Mouse (Mus musculus): ENCODE data around the gene Sirt1. TPM values are rescaled to one million over a fixed set of nuclear protein-coding genes. Genes with fewer than 3 reads are reported as not detected.

Gene Sirt1
- total and polyA plus RNA-seq, 3 experiments, result 11.5 to 24.7 (median 17.4) TPM

DNA sequence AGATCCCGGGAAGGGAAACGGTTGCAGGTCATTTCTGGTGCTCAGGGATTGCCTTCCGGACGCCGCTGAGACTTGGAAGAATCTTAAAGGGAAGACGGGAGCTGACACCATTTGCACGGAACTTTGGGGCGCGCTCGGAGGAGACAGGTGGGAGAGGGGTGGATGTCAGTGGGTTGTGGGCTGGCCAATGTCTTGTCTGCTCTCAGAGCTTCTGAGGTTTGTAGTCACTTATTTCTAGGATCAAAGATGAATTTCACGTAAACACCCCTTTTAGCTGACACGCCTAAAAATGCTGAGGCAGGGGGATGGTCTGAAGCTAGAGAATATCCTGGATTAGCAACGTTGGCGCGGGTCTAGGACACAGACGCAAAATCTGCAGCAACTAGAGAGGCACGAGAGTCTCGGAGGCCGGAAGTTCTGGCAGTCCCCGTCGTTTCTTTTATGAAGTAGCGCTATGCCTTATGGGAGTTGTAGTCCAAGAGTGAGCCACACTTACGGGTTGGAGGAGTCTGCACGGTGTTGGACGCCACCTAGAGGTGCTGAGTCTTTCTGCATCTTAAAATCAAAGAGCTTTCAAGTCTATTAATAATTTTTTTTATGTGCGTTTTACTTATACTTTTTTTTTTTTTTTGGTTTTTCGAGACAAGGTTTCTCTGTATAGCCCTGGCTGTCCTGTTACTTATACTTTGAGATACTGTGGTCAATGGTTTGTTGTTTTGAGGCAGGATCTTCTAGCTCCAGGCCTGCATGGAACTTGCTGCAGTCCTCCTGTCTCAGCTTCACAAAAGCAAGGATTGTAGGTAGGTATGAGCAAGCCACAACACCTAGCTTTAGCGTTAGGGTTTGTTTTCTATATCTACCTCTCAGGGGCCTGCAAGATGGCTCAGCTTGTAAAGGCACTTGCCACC is 1.1 kb upstream of the Sirt1 start, which contains the start of gene Dnajc12 (continued):
- no peak for TF ChIP-seq ETS1 (conservative IDR thresholded peaks at IDR 0.05; ENCODE audit: low read depth, low read length)

DNA sequence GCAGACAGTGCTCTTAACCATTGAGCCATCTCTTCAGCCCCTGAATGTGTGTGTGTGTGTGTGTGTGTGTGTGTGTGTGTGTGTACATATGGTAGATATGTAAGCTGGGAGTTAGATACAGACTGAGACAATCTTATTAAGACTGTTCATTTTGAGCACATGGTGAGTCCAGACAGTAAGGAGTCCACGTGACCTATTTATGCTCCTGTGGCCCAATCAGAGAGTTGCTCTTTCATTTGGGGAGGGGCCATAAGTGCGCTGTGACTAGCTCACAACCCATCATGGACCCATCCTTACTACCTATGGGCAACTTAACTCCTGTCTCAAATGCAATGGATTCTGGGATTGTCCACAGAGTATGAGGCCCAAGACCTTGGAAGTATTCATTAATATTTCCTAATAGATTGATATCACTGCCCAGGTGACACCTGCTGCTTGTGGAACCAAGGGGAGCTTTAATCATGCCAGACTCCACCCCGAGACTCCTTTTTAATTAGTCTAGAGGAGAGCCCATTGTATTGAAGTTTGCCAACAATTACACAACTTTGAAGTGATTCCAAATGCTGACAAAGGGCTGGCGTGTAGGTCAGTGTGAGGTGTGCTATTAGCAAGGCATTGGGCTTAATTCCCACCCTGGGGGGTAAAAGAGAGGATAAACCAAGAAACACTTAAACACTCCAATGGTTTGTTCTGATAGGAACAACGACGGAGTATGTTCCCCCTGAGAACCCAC is 2.4 kb downstream of the Sirt1 start:
- Histone ChIP-seq H3K27ac (ENCODE audit: insufficient read depth, low read depth) (no peak overlapping the region), H3K27me3 (replicated peaks) (no peaks in the 10 kb centered on the region), H3K4me3 (replicated peaks in 1 of 3; ENCODE audit: low read depth in 2 of 3, low read length in 2 of 3, poor library complexity in 1 of 3) (no peak overlapping the region), H3K9ac (ENCODE audit: insufficient read depth, low read depth) (no peak overlapping the region), H3K79me2 (replicated peaks; ENCODE audit: control insufficient read depth, extremely low read depth, insufficient read depth, poor library complexity, severe bottlenecking) (no peaks in the 10 kb centered on the region), H3K4me2 (ENCODE audit: insufficient read depth, low read depth, poor library complexity, severe bottlenecking) (no peak overlapping the region), H3K9me3 (replicated peaks; ENCODE audit: low read length) (no peaks in the 10 kb centered on the region), H3K4me1 (ENCODE audit: control insufficient read depth in 1 of 2, insufficient read depth in 2 of 2) (peaks cover 3 to 9% of the 10 kb centered on the region in 2 experiments; a peak in 3 of 4 replicates), H3K36me3 (replicated peaks in 1 of 2; ENCODE audit: control insufficient read depth in 1 of 2, insufficient read depth in 1 of 2, low read length in 1 of 2) (no peaks in the 10 kb centered on the region)
- peak; percentile 35; the same call in 1 of the 2 replicates for TF ChIP-seq USF2 (conservative IDR thresholded peaks at IDR 0.05; ENCODE audit: low read depth, low read length)
- peak; percentile 38; the same call in 1 of the 2 replicates for TF ChIP-seq MAX (IDR thresholded peaks at IDR 0.05; ENCODE audit: low read length)
- no peak for TF ChIP-seq ZKSCAN1 (IDR thresholded peaks at IDR 0.05; ENCODE audit: borderline replicate concordance, low read depth, low read length)
- dilution Hi-C loops (cut with MboI; ENCODE audit: extremely low pct_ligation_motif_present, extremely low pct_unique_long_range_greater_than_20kb, low sequenced_read_pairs) (no loop called here), in situ Hi-C loops (cut with MboI; ENCODE audit: low pct_ligation_motif_present, low pct_unique_long_range_greater_than_20kb, low sequenced_read_pairs) (no loop called here)
- no peak for DNase-seq (ENCODE audit: extremely low read depth)

DNA sequence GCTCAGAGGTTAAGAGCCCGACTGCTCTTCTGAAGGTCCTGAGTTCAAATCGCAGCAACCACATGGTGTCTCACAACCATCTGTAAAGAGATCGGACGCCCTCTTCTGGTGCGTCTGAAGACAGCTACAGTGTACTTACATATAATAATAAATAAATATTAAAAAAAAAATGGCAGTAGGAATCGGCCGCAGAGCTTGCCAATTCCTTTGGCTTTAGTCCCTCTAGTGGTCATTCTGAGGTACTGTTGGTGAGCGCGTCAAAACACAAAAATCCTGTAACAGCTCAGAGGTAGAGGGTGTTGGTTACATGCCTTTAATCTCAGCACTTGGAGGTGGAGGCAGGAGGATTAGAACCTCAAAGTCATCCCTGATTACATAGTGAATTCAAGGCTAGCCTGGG is 4.0 kb downstream of the Sirt1 start:
- H3K27me3 ChIP-seq (replicated peaks), result no peaks in the 10 kb centered on the region
- H3K9me3 ChIP-seq (replicated peaks; ENCODE audit: low read length), result no peaks in the 10 kb centered on the region
- no peak overlapping the region for H3K4me2 ChIP-seq (ENCODE audit: insufficient read depth, low read depth, poor library complexity, severe bottlenecking)
- no peaks in the 10 kb centered on the region for H3K79me2 ChIP-seq (replicated peaks; ENCODE audit: control insufficient read depth, extremely low read depth, insufficient read depth, poor library complexity, severe bottlenecking)
- peaks cover 3% of the 10 kb centered on the region in 2 experiments; a peak in 2 of 4 replicates for H3K4me1 ChIP-seq (ENCODE audit: control insufficient read depth in 1 of 2, insufficient read depth in 2 of 2)
- DNase-seq (ENCODE audit: extremely low read depth), result peak; percentile 75
- H3K36me3 ChIP-seq (replicated peaks in 1 of 2; ENCODE audit: control insufficient read depth in 1 of 2, insufficient read depth in 1 of 2, low read length in 1 of 2), result no peaks in the 10 kb centered on the region
- dilution Hi-C loops (cut with MboI; ENCODE audit: extremely low pct_ligation_motif_present, extremely low pct_unique_long_range_greater_than_20kb, low sequenced_read_pairs), result no loop called here
- in situ Hi-C loops (cut with MboI; ENCODE audit: low pct_ligation_motif_present, low pct_unique_long_range_greater_than_20kb, low sequenced_read_pairs), result no loop called here
- H3K9ac ChIP-seq (ENCODE audit: insufficient read depth, low read depth), result no peak overlapping the region
- no peak overlapping the region for H3K27ac ChIP-seq (ENCODE audit: insufficient read depth, low read depth)
- no peak overlapping the region for H3K4me3 ChIP-seq (replicated peaks in 1 of 3; ENCODE audit: low read depth in 2 of 3, low read length in 2 of 3, poor library complexity in 1 of 3)
- TF ChIP-seq NRF1 (IDR thresholded peaks at IDR 0.05; ENCODE audit: low read depth, low read length) (no peak), UBTF (IDR thresholded peaks at IDR 0.05; ENCODE audit: low read depth, low read length) (no peak), EP300 (IDR thresholded peaks at IDR 0.05; ENCODE audit: low read length) (no peak), NELFE (IDR thresholded peaks at IDR 0.05; ENCODE audit: low read depth, low read length) (no peak), MXI1 (IDR thresholded peaks at IDR 0.05; ENCODE audit: low read depth, low read length) (no peak), CHD2 (IDR thresholded peaks at IDR 0.05; ENCODE audit: low read length) (no peak), CHD1 (IDR thresholded peaks at IDR 0.05; ENCODE audit: low read depth, low read length) (no peak), ETS1 (conservative IDR thresholded peaks at IDR 0.05; ENCODE audit: low read depth, low read length) (no peak), ZMIZ1 (IDR thresholded peaks at IDR 0.05; ENCODE audit: low read depth, low read length) (no peak), GABPA (IDR thresholded peaks at IDR 0.05; ENCODE audit: insufficient replicate concordance, low read depth, low read length) (no peak), USF1 (IDR thresholded peaks at IDR 0.05; ENCODE audit: low read depth, low read length) (no peak), POLR2AphosphoS2 (IDR thresholded peaks at IDR 0.05; ENCODE audit: low read depth, low read length) (no peak), BHLHE40 (IDR thresholded peaks at IDR 0.05; ENCODE audit: low read depth, low read length) (no peak), RCOR1 (conservative IDR thresholded peaks at IDR 0.05; ENCODE audit: low read depth, low read length) (no peak), SIN3A (IDR thresholded peaks at IDR 0.05; ENCODE audit: low read length) (no peak), MAFK (IDR thresholded peaks at IDR 0.05; ENCODE audit: insufficient replicate concordance, low read length) (no peak), CTCF (conservative IDR thresholded peaks at IDR 0.05 in 1 of 2, IDR thresholded peaks at IDR 0.05 in 1 of 2; ENCODE audit: low read depth in 2 of 2, low read length in 2 of 2) (peak; percentile 86 to 87), IRF4 (IDR thresholded peaks at IDR 0.05; ENCODE audit: low read depth, low read length) (no peak), ZKSCAN1 (IDR thresholded peaks at IDR 0.05; ENCODE audit: borderline replicate concordance, low read depth, low read length) (no peak), SMC3 (IDR thresholded peaks at IDR 0.05; ENCODE audit: low read depth, low read length) (peak; percentile 56), MAX (IDR thresholded peaks at IDR 0.05; ENCODE audit: low read length) (no peak), KAT2A (IDR thresholded peaks at IDR 0.05; ENCODE audit: insufficient replicate concordance, low read length) (no peak), RAD21 (IDR thresholded peaks at IDR 0.05; ENCODE audit: low read depth, low read length) (peak; percentile 83), PAX5 (IDR thresholded peaks at IDR 0.05; ENCODE audit: low read length) (no peak), E2F4 (IDR thresholded peaks at IDR 0.05; ENCODE audit: insufficient replicate concordance, low read depth, low read length) (no peak), ZC3H11A (IDR thresholded peaks at IDR 0.05; ENCODE audit: low read depth, low read length) (no peak; the same call in 1 of the 2 replicates)

Measured in CH12.LX (cell line).